Mouse (Mus musculus): ENCODE data around the gene Cryzl1. TPM values are rescaled to one million over a fixed set of nuclear protein-coding genes. Genes with fewer than 3 reads are reported as not detected.

Cryzl1 gene
- polyA plus RNA-seq, 1 experiment: 27.0 TPM

GRCm38 (mm10) chr16:91688023-91688618 is 40.7 kb downstream of the Cryzl1 start:
- Histone ChIP-seq H3K36me3 (ENCODE audit: control insufficient read depth, insufficient read depth, low read length) (no peaks in the 10 kb centered on the region), H3K27ac (ENCODE audit: control insufficient read depth, insufficient read depth, low read depth, low read length) (peak overlapping the region; percentile 73), H3K27me3 (ENCODE audit: control insufficient read depth, insufficient read depth, low read length) (no peaks in the 10 kb centered on the region), H3K4me1 (ENCODE audit: control insufficient read depth, insufficient read depth, low read length) (no peaks in the 10 kb centered on the region; the same call in 1 of the 2 replicates), H3K4me3 (ENCODE audit: control insufficient read depth, low read depth, low read length) (peak overlapping the region; percentile 94)
- TF ChIP-seq POLR2A (IDR thresholded peaks at IDR 0.05; ENCODE audit: control insufficient read depth, low read depth, low read length) (no peak), CTCF (IDR thresholded peaks at IDR 0.05; ENCODE audit: control insufficient read depth, insufficient read depth, insufficient replicate concordance, low read depth, low read length) (no peak)

- no peaks in the 10 kb centered on the region; the same call in 1 of the 2 replicates for H3K4me1 ChIP-seq (ENCODE audit: control insufficient read depth, insufficient read depth, low read length)
- H3K27me3 ChIP-seq (ENCODE audit: control insufficient read depth, insufficient read depth, low read length): no peaks in the 10 kb centered on the region
- no peak overlapping the region for H3K27ac ChIP-seq (ENCODE audit: control insufficient read depth, insufficient read depth, low read depth, low read length)
- no peak for TF ChIP-seq CTCF (IDR thresholded peaks at IDR 0.05; ENCODE audit: control insufficient read depth, insufficient read depth, insufficient replicate concordance, low read depth, low read length)
- TF ChIP-seq POLR2A (IDR thresholded peaks at IDR 0.05; ENCODE audit: control insufficient read depth, low read depth, low read length): no peak
- H3K4me3 ChIP-seq (ENCODE audit: control insufficient read depth, low read depth, low read length): no peak overlapping the region
- H3K36me3 ChIP-seq (ENCODE audit: control insufficient read depth, insufficient read depth, low read length): no peaks in the 10 kb centered on the region; the same call in 1 of the 2 replicates
Observed at GRCm38 (mm10) chr16:91686369-91686768, 42.4 kb downstream of the Cryzl1 start.

DNA sequence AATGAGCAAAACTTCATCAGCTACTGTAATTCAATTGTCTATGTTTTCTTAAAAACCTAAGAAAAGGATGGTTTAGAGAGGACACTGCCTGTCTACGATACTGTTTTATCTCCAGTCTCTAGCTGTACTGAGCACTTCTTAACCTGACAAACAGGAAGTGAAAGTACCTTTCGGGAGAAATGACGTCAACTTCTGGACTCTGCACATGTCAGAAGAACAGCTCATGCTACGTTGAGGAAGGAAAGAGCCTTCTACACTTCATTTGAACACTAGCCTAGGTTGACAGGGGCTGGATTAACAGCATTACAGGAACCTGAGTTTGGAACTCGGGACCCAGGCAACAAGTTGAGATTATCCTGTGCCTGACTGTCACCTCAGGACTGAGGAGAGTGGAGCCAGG is 43.2 kb downstream of the Cryzl1 start:
- H3K4me1 ChIP-seq (ENCODE audit: control insufficient read depth, insufficient read depth, low read length): no peaks in the 10 kb centered on the region; the same call in 1 of the 2 replicates
- no peak overlapping the region for H3K27ac ChIP-seq (ENCODE audit: control insufficient read depth, insufficient read depth, low read depth, low read length)
- no peaks in the 10 kb centered on the region; the same call in none of the 2 replicates for H3K36me3 ChIP-seq (ENCODE audit: control insufficient read depth, insufficient read depth, low read length)
- no peak overlapping the region for H3K4me3 ChIP-seq (ENCODE audit: control insufficient read depth, low read depth, low read length)
- TF ChIP-seq POLR2A (IDR thresholded peaks at IDR 0.05; ENCODE audit: control insufficient read depth, low read depth, low read length) (no peak), CTCF (IDR thresholded peaks at IDR 0.05; ENCODE audit: control insufficient read depth, insufficient read depth, insufficient replicate concordance, low read depth, low read length) (no peak)
- H3K27me3 ChIP-seq (ENCODE audit: control insufficient read depth, insufficient read depth, low read length): no peaks in the 10 kb centered on the region

DNA sequence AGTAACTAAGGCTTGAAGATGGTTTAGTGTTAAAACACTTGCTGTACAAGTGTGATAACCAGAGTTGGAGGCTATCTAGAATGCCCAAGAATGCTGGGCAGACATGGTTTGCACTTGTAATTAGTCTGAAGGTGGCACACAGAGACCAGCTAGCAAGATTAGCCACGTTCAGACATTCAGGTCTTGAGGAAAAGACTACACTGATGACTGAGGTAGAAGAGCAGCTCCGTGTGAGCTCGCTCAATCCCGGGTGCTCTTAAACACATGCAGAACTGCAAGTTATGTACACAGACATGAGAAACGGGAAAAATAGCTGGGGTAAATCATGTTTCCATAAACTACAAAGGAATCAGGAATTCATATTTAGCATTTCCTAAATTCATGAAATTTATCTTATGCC is 48.1 kb downstream of the Cryzl1 start:
- Histone ChIP-seq H3K27ac (ENCODE audit: control insufficient read depth, insufficient read depth, low read depth, low read length) (no peak overlapping the region), H3K4me1 (ENCODE audit: control insufficient read depth, insufficient read depth, low read length) (no peaks in the 10 kb centered on the region), H3K36me3 (ENCODE audit: control insufficient read depth, insufficient read depth, low read length) (peaks cover 3% of the 10 kb centered on the region), H3K27me3 (ENCODE audit: control insufficient read depth, insufficient read depth, low read length) (no peaks in the 10 kb centered on the region), H3K4me3 (ENCODE audit: control insufficient read depth, low read depth, low read length) (no peak overlapping the region)
- TF ChIP-seq POLR2A (IDR thresholded peaks at IDR 0.05; ENCODE audit: control insufficient read depth, low read depth, low read length) (no peak), CTCF (IDR thresholded peaks at IDR 0.05; ENCODE audit: control insufficient read depth, insufficient read depth, insufficient replicate concordance, low read depth, low read length) (no peak)

- H3K4me1 ChIP-seq (ENCODE audit: control insufficient read depth, insufficient read depth, low read length): no peaks in the 10 kb centered on the region
- H3K27ac ChIP-seq (ENCODE audit: control insufficient read depth, insufficient read depth, low read depth, low read length): no peak overlapping the region
- peaks cover 3% of the 10 kb centered on the region for H3K36me3 ChIP-seq (ENCODE audit: control insufficient read depth, insufficient read depth, low read length)
- no peaks in the 10 kb centered on the region for H3K27me3 ChIP-seq (ENCODE audit: control insufficient read depth, insufficient read depth, low read length)
- no peak overlapping the region for H3K4me3 ChIP-seq (ENCODE audit: control insufficient read depth, low read depth, low read length)
- TF ChIP-seq CTCF (IDR thresholded peaks at IDR 0.05; ENCODE audit: control insufficient read depth, insufficient read depth, insufficient replicate concordance, low read depth, low read length): no peak
Observed at GRCm38 (mm10) chr16:91678147-91678911, 50.4 kb downstream of the Cryzl1 start.

DNA sequence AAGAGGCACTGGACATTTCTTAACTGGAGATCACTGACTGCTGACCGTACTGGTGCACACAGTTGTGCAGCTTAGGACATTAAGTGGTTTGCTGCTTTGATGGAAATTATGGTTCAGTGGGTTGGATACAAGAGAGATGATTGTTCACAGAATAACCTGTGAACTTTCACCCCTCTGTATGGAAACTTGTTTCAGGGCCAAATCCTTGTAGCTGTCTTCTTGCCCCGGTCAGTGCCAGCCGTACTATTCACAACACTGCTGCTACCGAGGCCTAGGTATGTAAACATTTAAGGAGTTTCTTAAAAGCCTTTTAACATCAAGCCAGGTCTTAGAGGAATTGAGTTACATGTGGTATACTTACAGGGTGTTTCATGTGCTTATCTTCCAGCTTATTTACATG is 54.3 kb downstream of the Cryzl1 start:
- H3K27ac ChIP-seq (ENCODE audit: control insufficient read depth, insufficient read depth, low read depth, low read length): no peak overlapping the region
- H3K4me3 ChIP-seq (ENCODE audit: control insufficient read depth, low read depth, low read length): no peak overlapping the region
- no peaks in the 10 kb centered on the region for H3K4me1 ChIP-seq (ENCODE audit: control insufficient read depth, insufficient read depth, low read length)
- H3K27me3 ChIP-seq (ENCODE audit: control insufficient read depth, insufficient read depth, low read length): no peaks in the 10 kb centered on the region
- peaks cover 5% of the 10 kb centered on the region for H3K36me3 ChIP-seq (ENCODE audit: control insufficient read depth, insufficient read depth, low read length)
- TF ChIP-seq CTCF (IDR thresholded peaks at IDR 0.05; ENCODE audit: control insufficient read depth, insufficient read depth, insufficient replicate concordance, low read depth, low read length) (no peak), POLR2A (IDR thresholded peaks at IDR 0.05; ENCODE audit: control insufficient read depth, low read depth, low read length) (no peak)

DNA sequence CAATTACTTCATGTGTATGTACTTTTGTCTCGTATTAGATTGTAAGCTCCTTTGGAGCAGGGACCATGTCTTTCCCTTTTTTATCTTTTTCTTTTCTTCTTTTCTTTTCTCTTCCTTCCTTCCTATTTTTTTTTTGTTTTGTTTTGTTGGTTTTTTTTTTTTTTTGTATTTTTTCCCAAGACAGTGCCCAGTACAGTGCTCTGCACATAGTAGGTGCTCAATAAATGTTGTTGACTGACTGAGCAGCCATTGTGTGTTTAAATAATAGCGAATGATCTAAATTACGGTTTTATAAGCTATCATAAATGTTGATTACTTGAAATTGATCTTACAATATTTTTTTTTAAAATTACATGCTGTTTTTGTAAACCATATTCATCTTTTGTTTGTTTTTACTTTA is 65.0 kb downstream of the Cryzl1 start:
- Histone ChIP-seq H3K36me3 (ENCODE audit: control insufficient read depth, insufficient read depth, low read length) (peaks cover 12% of the 10 kb centered on the region), H3K4me1 (ENCODE audit: control insufficient read depth, insufficient read depth, low read length) (no peaks in the 10 kb centered on the region), H3K27ac (ENCODE audit: control insufficient read depth, insufficient read depth, low read depth, low read length) (no peak overlapping the region), H3K27me3 (ENCODE audit: control insufficient read depth, insufficient read depth, low read length) (no peaks in the 10 kb centered on the region), H3K4me3 (ENCODE audit: control insufficient read depth, low read depth, low read length) (no peak overlapping the region)
- TF ChIP-seq CTCF (IDR thresholded peaks at IDR 0.05; ENCODE audit: control insufficient read depth, insufficient read depth, insufficient replicate concordance, low read depth, low read length) (no peak), POLR2A (IDR thresholded peaks at IDR 0.05; ENCODE audit: control insufficient read depth, low read depth, low read length) (no peak)

Data from testis, adult 2 months (tissue).